Mouse (Mus musculus) olfactory bulb, adult 2 months (tissue): ENCODE measurements at regions not wholly inside any gene's neighbourhood (a gene's known extent, or its start where the extent isn't known, plus 50 kb on each side); places are given as distances from the start of the nearest gene placed in this dataset.

Source experiments
- H3K27ac ChIP-seq: fragments of 200-500 bp; 2 replicates; pipeline ENCODE4 v1.5.1; 2012; ENCODE audit warnings: low read depth, low read length; ENCODE audit not compliant: insufficient read depth
- H3K4me1 ChIP-seq: fragments of 200-500 bp; 2 replicates; pipeline ENCODE4 v1.6.1; 2012; ENCODE audit warnings: low read length; ENCODE audit not compliant: control insufficient read depth, insufficient read depth
- H3K4me3 ChIP-seq: fragments of 200-500 bp; 2 replicates; pipeline ENCODE4 v1.5.1; 2012; ENCODE audit warnings: mild to moderate bottlenecking, low read depth, low read length, moderate library complexity; ENCODE audit not compliant: insufficient read depth
- CTCF ChIP-seq: fragments of 200-500 bp; IDR thresholded peaks from 2 replicates; pipeline ENCODE4 v1.5.1; 2012; ENCODE audit warnings: low read depth, mild to moderate bottlenecking, low read length, moderate library complexity; ENCODE audit not compliant: insufficient read depth
- POLR2A ChIP-seq: fragments of 200-500 bp; IDR thresholded peaks from 2 replicates; pipeline ENCODE4 v1.6.1; 2012; ENCODE audit warnings: mild to moderate bottlenecking, low read depth, low read length, moderate library complexity; ENCODE audit not compliant: insufficient read depth
- WGBS: fragments of 180-500 bp; shearing (Covaris S2); methylation state at CpG from one replicate; pipeline ENCODE4 v1.1.7; 2018; 5-methylcytosine and 5-hydroxymethylcytosine counted together

DNA sequence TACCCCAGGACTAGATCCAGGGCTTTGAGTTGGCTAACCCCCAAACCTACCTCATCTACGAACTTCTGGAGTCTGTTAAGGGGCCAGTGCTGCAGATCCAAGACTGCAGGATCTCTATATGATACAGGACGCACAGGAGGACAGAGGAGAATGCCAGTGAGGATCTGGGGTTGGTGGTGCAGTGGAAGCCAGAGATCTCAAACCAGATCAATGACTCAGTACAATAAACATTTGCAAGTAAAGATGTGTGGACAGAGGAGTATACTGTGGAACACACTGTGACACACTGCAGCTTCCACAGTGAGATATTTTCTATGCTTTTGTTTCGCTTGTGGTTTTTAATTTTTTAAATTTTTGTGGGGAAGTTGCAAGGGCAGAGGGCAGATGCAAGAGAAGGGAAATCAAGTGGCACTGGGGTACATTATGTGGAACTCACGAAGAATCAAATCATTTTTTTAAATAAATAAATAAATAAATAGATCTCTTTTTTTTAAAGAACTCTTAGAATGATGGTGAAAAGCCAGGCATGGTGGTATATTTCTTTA, 227.8 kb downstream of the Tm4sf1 start:
- H3K27ac ChIP-seq = no peak overlapping the region
- H3K4me3 ChIP-seq = no peak overlapping the region
- WGBS = 86% methylated on average over 4 of the region's 4 CpGs
- H3K4me1 ChIP-seq = no peaks in the 10 kb centered on the region
- TF ChIP-seq POLR2A (no peak), CTCF (no peak)

DNA sequence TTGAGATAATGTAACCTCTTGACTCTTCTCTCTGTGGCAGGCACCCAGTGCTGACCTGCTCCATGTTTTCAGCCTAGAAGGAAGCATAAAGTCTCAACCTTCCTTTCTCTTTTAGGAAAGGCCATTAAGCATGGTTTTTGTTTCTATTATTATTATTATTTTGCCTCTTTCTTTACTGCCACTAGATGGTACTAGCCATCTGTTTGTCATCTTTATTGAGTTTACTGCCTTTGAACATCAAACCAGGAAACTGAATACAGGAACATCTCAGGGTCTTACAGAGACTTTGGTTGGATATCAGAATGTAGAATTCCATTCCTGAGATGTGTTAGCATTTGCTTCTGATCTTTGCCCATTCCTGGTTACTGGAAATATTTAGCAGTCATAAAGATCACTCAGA, 268.8 kb downstream of the Tm4sf1 start:
- no peak for TF ChIP-seq CTCF
- no peak for TF ChIP-seq POLR2A
- H3K4me3 ChIP-seq = no peak overlapping the region
- no peak overlapping the region for H3K27ac ChIP-seq
- H3K4me1 ChIP-seq = no peaks in the 10 kb centered on the region

DNA sequence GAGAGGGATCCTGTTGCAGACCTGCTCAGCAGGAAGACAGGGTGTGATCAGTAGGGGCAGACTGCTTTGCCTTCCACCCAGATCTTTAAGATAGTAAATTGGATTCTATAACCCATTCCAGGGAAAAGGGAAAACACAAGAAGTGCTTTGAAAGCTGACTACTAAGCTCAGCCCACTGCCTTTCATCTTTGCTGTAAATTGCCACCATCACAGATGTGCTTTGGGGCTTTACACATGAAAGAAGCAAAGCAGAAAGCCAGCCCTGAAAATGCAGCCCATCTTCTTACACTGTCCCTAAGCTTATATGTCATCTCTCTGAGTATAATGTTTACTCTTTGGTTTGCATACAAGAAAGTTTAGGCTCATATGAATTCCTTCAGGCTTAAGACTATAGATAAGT, 283.6 kb downstream of the Tm4sf1 start:
- TF ChIP-seq POLR2A (no peak), CTCF (no peak)
- H3K27ac ChIP-seq = no peak overlapping the region
- H3K4me3 ChIP-seq = no peak overlapping the region
- no peaks in the 10 kb centered on the region for H3K4me1 ChIP-seq

DNA sequence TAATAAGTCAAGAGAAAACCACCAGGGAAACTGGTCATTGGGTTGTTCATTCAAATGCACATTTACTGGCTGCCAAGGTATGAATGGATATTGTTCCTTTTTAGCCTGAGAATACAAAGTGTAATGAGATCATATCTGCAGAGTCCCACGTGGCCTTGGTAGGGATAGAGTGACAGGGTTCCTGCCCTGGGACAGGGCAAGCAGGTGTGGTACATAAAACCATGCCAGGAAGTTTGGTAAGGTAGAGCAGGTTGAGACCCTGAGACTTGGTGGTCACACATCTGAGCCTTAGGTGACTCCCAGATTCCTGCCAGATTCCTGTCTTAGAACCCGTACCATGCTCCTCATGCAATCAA, 320.5 kb downstream of the Tm4sf1 start:
- 71% methylated on average over 2 of the region's 2 CpGs for WGBS
- no peak overlapping the region for H3K27ac ChIP-seq
- H3K4me1 ChIP-seq = no peaks in the 10 kb centered on the region
- TF ChIP-seq CTCF (no peak), POLR2A (no peak)
- no peak overlapping the region for H3K4me3 ChIP-seq

DNA sequence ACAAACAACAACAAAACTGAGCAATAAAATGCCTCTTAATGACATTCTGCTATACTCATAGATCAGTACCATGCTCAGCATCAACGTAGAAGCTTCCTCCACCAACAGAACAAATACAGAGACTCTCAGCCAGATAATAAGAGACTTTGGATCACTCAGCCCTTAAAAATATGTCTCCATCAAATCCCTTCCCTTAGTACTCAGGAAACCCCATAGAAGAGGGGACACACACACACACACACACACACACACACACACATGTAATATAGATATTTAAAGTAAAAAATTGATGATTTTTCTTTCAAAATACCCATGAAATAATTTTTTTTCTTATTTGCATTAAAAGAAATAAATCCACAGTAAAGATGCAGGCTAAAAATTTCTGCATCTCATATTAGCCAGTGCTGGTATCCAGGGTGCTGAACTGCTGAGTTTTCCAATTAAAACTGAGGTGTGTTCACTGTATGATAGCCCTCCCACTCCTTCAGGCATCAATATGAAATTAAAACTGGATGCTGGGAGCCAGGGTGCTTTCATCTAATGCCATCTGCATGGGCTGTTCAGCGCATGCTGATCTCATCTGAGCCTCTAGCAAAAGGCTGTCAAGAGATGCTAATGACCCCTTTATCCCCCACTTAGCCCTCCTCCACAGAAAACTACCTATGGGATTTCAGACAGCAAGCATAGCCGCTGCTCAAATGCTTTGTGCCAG, 321.0 kb downstream of the Tm4sf1 start:
- no peaks in the 10 kb centered on the region for H3K4me1 ChIP-seq
- 81% methylated on average over 3 of the region's 3 CpGs for WGBS

DNA sequence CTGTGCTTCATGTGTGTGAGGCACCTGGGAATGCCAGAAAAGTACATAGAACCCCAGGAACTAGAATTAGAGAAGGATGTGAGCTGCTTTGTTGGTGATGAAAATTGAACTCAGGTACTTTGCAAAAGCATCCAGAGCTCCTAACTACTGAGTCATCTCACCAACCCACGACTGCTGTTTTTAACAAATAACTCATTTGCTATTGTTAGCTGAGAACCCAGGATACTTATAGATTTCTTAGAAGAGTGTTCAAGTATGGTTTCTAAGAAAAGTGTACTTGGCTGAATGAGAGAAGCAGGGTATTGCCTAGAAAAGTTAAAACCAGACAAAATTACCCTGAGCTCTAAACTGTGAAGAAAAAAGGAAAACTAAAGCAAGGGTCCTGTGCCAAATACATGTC, 335.8 kb downstream of the Tm4sf1 start:
- Histone ChIP-seq H3K27ac (no peak overlapping the region), H3K4me3 (no peak overlapping the region), H3K4me1 (0 out of 2 replicates have a peak, but pooled peaks cover 2% of the 10 kb centered on the region)
- TF ChIP-seq CTCF = no peak
- no peak for TF ChIP-seq POLR2A
- WGBS = 33% methylated on average over 1 of the region's 1 CpGs

More for the DNA sequence above, 321.0 kb downstream of the Tm4sf1 start:
- no peak for TF ChIP-seq POLR2A
- TF ChIP-seq CTCF = no peak
- no peak overlapping the region for H3K4me3 ChIP-seq
- no peak overlapping the region for H3K27ac ChIP-seq

DNA sequence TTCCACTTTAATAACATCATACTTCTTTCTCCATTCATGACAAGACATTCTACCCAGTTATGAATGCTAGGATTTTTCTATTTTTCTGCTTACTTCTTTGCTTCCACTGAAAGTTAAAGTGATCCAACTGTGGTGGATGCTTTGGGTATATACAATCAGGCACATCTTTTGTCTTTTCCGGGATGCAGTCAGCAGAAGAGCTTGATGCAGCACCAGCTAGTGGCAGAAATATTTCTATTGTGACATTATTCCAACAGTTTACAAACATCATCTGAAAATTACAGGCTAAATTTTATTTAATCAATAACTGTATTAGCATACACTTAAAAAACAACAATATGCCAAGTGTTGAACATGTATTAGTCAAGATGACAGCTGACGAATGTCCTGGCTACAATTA, 336.3 kb downstream of the Tm4sf1 start:
- Histone ChIP-seq H3K4me3 (no peak overlapping the region), H3K27ac (no peak overlapping the region), H3K4me1 (0 out of 2 replicates have a peak, but pooled peaks cover 2% of the 10 kb centered on the region)
- no peak for TF ChIP-seq POLR2A
- TF ChIP-seq CTCF = no peak
- 67% methylated on average over 2 of the region's 2 CpGs for WGBS

DNA sequence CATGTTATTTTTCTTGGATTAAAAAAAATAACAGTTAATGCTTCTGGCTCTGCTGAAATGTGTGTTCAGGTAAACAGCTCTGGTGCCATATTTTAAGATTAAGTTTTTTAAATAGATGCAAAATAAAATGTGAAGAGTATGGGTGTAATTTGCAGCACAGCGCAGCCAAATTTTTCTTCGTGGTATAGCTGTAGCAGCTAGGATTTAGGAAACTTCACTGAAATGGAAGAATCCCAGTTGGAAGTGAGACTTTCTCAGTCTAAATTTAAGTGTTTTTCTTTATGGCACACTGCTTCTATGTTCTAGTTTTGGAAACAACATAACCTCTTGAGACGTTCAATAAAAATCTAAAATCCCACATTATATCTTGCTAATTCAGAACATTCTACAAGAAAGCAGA, 337.6 kb downstream of the Tm4sf1 start:
- no peak overlapping the region for H3K27ac ChIP-seq
- WGBS = 89% methylated on average over 3 of the region's 3 CpGs
- H3K4me3 ChIP-seq = no peak overlapping the region
- H3K4me1 ChIP-seq = 0 out of 2 replicates have a peak, but pooled peaks cover 2% of the 10 kb centered on the region
- TF ChIP-seq CTCF = no peak
- TF ChIP-seq POLR2A = no peak

DNA sequence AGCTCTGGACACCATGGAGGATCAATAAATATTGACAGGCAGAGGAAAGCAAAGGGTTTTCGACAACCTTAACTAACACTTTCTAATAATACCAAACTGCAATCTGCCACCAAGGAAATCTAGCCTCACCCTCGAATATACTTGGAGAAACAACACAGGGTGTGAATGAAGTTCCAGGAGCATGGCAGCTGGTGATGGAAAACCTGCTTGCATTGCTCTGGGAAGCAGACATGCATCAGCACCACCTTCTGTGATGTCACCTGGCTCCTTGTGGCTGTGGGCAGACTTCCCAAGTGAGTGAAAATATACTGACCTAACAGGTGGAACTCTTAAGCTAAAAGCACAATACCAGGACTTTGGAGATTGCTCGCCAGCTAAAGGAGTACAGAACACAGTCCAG, 338.5 kb downstream of the Tm4sf1 start:
- WGBS = 63% methylated on average over 3 of the region's 3 CpGs
- Histone ChIP-seq H3K4me3 (no peak overlapping the region), H3K27ac (peak overlapping the region; percentile 35; the same call in 1 of the 2 replicates), H3K4me1 (0 out of 2 replicates have a peak, but pooled peaks cover 2% of the 10 kb centered on the region)
- TF ChIP-seq POLR2A = no peak
- TF ChIP-seq CTCF = no peak
